Mouse (Mus musculus) large intestine, adult 2 months (tissue): ENCODE measurements around the gene Wdfy3. TPM values are rescaled to one million over a fixed set of nuclear protein-coding genes. Genes with fewer than 3 reads are reported as not detected.
"Not testable (repeated sequence)": the region's sequence is repeated elsewhere in the genome, so short reads cannot be mapped to it uniquely, and the experiment has no call there.

ENCODE experiments used
- DNase-seq: peaks from one replicate; pipeline ENCODE4 v3.0.0-alpha.2; 2012; ENCODE audit warnings: low read depth, low spot score
- WGBS: fragments of 180-500 bp; shearing (Covaris S2); methylation state at CpG from one replicate; pipeline ENCODE4 v1.1.7; 2018; 5-methylcytosine and 5-hydroxymethylcytosine counted together
- polyA plus RNA-seq: library from polyadenylated mRNA; depleted of rRNA; stranded (reverse); fragments of >200 nt; gene quantifications from 2 replicates; pipeline ENCODE4 v1.2.3, GENCODE M21; 2012

The Wdfy3 gene
- polyA plus RNA-seq, 1 experiment: 6.6 TPM

DNA sequence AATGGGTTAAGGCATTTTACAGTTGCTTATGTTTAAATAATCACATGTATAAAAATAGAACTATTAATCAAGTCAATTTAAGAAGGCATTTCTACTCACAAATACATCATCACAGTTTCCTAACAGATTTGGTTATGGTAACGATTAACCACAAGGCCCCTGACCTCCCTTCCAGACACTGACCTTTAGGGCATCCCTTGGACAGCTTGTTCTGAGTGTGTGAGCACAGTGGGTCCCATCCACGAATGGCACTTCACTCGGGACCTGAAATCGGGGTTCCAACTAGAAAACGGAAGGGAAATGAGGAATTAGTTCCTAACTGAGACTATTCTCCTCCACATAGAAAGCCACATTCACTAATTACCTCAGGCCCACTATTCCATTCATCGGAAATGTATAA, 60.1 kb downstream of the Wdfy3 start:
- 86% methylated on average over 6 of the region's 6 CpGs for WGBS
- no peak for DNase-seq

DNA sequence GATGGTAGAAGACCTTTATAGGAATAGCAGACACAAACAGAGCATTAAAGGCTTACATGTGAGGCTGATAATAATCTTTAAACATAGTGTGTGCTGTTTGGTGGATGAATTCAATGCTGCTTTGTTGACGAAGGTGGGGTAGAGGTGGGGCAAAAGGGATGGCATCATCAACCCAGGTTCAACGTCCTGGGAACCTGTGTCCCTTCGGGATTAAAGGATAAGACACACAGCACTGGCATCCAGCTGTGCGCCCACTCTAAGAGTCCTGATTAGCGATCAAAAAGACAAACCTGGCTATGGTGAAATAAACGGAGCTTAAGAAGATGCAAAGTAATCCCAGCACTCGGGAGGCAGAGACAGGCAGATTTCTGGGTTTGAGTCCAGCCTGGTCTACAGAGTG, 61.0 kb downstream of the Wdfy3 start:
- 82% methylated on average over 7 of the region's 7 CpGs for WGBS
- DNase-seq: no peak

DNA sequence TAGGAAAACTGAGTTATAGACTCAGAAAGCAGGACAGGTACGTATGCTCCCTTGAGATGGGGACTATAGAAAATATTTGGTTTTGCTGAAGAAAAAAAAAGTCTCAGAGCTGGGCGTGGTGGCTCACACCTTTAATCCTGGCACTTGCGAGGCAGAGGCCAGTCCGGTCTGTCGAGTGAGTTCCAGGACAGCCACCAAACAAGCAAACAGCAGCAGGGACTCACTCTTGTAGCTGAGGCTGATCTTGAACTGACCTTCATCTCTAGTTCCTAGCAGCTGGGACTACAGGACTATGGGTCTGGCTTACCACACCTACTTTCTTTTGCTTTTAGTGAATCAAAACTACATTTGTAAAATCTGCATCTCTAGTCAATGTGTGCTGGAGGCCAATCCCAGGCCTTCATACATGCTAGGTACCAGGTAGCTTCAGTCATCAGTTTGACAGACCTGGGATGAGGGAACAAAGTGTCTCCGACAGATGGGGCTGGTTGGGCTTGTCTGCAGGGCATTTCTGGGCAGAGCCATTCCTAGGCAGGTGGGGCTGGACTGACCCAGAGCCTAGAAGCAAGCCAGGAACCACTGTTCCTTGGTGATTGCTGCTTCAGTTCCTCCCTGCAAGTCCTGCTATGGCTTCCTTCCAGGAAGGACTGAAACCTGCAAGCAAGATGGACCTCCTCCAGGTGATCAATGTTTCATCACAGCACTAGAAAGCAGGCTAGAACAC, 63.3 kb downstream of the Wdfy3 start:
- no peak for DNase-seq
- WGBS: 43% methylated on average over 6 of the region's 6 CpGs

DNA sequence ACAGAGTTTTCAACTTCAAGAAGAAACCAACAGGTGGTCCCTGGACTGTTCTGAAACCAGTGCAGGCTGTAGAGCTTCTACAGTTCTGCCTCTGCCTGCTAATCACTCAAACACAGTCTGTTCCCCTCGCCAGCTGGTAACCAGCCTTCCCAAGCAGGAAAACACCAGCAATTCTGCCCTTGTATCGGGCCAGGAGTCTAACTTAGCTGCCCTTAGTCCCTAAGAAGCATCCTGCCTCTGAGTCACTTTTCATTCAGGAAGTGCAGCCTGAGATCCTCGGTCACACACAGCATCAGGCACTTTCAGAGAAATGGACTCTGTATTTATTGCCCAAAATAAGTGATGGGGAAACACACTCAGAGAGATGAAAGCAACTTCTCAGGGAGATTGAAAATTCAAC, 66.3 kb downstream of the Wdfy3 start:
- whole genome bisulfite sequencing: 57% methylated on average over 3 of the region's 3 CpGs
- DNase-seq: no peak

DNA sequence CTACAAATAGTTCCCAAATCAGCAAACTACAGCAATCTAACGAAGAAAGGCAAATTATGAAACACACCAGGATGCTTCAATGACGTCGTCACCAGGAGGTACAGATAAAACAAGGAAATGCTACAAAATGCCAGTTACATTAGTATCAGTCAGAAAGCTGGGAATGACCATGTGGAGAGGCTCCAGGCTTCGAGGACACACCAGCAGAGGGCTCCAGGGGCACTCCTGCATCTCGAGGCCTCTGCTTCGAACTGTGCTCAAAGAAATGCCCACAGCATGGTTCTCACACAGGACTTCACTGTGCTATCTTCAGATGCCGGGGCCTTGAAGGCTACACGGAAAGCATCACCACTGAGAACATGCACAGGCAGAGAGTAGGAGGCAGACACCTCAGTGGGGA, 68.7 kb downstream of the Wdfy3 start:
- no peak for DNase-seq
- 81% methylated on average over 8 of the region's 8 CpGs for WGBS

DNA sequence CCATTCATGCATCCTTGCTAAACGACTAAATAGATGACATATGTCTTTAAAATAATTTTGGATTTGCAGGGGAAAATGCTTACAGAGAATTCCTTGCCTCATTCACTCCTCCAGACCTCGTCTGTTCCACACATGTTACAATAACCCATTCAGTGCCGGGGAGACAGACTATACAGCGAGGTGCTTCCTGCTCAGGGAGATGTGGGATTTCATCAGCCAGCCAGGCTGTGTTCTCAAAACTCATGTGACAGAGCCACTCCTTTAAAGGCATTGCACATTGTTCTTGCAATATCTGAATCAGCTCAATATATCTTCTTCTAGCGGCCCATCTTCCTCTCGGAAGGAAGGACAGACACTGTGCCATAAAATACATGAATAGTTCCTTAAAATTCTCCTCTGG, 70.8 kb downstream of the Wdfy3 start:
- WGBS: 71% methylated on average over 6 of the region's 6 CpGs
- no peak for DNase-seq

DNA sequence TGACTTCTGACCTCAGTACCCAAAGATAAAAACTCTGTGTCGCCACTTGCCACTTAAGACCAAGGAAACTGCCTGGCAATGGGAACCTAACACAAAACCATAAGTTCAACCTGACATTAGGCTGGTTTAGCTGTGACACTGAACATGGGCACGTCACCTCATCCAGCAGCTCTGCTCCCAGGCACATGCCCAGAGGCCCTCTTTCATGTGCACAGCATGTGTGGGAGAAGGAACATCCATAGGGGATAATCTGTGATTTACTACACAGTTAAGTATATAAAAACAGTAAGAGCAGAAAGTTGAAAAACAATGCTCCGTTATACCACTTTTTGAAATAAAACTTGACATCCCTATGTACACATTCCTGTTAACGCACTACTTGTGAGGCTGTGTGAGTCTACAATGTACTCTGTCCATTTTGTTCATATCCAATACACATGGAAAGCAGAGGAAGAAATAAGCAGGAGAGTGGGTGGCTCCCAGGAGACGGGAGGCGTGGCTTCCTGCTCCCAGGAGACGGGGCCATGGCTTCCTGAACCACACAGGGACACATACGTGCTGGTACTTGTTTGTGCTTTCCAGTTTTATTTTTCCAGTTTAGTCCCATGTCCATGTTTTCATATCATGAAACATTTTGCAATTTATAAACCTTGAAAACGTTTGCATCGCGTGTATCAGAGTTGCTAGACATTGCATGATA, 73.5 kb downstream of the Wdfy3 start:
- DNase-seq: no peak
- 91% methylated on average over 11 of the region's 11 CpGs for WGBS

DNA sequence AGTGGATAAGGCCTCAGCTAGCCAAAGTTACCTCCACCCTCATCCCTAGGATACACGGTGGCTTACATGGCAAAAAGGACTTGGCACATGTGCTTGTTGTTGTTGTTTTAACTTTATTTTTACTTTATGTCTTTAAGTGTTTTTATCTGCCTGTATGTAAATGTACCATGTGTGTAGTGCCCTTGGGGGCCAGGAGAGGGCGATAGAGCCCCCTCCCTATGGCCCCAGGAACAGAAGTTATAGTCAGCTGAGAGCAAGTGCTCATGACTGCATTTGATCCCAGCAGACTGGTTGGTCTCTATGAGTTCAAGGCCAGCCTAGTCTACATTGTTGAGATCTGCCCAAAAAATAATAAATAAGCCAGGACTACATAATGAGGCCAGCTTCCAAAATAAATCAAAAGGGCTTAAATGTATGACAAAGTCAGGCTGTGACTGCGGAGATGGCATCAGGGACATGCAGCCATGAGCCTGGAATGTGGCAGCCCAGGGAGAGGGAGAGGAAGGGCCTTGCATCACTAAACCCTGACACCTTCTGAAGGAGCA, 74.2 kb downstream of the Wdfy3 start:
- no peak for DNase-seq
- 88% methylated on average over 3 of the region's 3 CpGs for WGBS

DNA sequence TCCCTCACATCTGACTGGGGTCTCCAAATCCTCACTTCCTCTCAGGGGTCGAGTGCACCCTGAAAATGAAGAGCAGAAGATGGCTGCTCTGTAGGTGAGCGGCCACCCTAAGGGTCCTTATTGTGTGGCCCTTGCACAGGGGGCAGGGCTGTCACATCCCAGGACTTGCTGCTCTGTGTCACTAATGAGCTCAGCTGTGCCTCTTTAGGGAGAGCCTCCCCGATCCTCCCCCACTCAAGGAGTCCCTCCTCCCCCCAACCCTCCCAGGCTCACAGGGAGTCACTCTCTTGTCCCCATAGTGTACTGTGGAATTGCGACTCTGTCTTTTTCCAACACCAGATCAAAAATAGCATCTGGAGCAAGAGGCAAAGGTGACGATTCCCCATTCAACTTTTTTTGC, 75.7 kb downstream of the Wdfy3 start:
- 83% methylated on average over 5 of the region's 5 CpGs for WGBS
- DNase-seq: no peak

DNA sequence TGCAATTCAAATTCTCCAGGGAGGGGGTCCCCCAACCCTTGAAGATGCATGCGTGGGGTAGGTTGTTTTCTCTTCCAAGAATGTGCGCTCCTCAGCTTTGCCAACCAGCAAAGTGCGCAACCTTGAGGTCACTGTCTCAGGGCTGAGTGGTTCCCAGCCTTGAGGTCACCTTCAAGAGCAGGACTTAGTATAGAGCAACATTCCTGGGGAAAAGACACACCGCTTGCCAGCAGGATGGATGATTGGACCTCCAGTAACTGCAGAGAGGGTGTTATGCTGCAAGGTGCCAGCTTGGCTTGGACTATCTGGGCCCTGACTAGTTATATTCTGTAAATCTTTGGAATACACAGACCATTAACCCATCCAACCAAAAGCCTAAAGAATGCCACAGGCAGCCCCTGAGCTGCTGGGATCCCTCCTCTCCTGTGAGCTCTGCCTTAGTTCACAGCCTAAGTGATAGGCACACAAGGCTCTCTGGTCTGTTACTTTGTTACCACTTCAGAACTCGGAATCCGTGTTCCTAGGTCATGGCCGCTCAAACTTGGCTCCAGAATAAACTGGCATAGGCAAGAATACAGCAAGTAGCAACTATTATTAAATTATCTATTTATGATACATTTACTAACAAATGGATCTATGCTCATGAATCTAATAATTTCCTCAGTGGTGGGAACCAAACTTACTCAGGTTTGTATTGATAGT, 76.6 kb downstream of the Wdfy3 start:
- WGBS: 94% methylated on average over 7 of the region's 7 CpGs
- no peak for DNase-seq

DNA sequence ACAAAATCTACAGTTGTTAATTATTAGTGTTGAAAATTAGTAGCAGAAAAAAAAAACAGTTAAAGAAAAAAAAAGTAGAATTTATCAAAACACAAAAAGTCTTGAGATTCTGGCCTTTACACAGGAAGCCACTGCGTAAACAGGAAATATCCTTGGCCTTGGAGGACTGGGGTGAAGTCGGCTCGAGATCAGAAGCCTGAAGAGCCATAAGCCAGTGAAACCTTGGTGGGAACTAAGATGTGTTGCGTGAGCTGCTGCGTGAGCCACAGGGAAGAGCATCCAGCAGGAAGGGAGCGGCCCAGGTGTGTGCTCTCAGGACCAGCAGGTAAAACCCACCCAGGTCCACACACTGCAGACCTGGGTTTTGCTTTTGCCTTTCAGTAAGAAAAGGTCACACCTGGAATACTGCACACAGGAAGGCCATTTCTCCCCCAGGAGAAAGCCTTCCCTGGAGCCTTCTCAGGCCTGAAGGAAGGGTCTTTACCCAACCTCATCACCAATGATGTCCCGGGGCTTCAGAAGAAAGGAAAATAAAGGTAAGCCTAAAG, 79.3 kb downstream of the Wdfy3 start:
- DNase-seq: no peak
- WGBS: 68% methylated on average over 7 of the region's 7 CpGs

DNA sequence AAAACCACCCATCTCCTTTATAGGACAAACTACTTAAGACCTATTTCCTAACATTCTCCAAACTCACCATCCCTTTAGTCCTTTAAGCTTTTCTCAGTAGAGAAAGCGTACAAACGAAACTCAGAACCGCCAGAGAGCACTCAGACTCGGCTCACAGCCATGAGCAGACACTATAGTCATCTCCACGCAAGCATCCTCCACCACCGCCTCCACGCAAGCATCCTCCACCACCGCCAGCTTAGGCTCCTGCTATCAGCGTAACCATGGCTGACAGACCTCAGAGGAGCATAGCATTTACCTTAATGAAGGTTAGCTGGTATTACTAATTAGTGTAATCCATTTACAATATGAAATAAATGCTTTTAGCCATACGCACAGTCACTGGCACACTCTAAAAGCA, 81.2 kb downstream of the Wdfy3 start:
- WGBS: 88% methylated on average over 10 of the region's 10 CpGs
- no peak for DNase-seq

DNA sequence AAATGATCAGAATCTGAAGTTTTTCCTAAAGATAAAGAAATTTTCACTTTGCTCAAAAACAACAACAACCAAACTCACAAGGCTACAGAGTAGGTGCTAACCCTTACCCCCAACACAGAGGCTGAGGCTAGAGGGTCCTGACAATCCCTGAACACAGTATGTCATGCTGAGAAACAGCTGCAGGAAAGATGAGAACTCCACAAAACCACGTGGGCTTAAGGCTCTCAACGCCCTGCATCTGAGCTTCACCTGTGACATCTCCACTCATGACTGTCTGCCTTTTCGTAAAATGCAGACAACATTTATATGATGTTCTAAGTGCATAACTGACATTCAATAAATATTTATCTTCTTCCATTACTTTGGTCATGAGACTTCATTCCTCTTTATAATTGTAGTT, 83.0 kb downstream of the Wdfy3 start:
- 67% methylated on average over 3 of the region's 3 CpGs for WGBS
- no peak for DNase-seq

DNA sequence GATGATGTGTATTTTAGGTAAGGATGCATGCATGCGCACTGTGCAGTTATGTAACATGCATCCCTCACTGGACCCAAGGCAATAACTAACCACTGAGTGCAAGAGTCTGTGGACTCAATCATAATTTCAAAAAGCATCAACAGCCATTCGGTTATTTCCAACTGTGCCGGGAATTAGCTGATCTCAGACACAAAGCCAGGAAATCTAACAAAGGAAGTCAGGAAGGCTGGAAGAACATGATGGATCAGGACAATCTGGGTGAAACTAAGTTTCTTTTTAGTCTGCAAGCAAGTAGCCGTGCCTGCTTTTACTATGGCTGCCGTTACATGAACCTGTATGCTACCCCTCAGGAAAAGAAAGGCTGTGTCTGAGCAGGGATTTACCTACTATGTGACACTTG, 87.5 kb downstream of the Wdfy3 start:
- DNase-seq: no peak
- 86% methylated on average over 5 of the region's 5 CpGs for WGBS

DNA sequence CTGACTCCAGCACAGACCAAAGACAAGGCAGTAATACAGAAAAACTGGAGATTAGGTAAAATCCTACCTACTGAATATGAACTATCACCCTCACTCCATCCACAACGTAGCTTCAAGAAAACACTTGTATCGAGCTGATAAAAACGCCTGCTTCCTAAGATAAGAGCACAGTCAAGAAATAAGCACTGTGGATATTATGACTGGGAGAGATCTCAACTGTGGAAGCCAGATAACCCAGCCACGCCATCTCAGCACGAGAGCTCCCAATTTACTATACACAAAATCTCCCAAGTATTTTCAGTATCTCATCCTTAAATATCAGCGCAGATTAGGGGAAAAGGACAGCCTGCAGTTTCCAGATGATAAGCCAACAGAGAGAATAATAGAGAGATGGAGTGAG, 90.1 kb downstream of the Wdfy3 start:
- 92% methylated on average over 6 of the region's 6 CpGs for WGBS
- DNase-seq: no peak

DNA sequence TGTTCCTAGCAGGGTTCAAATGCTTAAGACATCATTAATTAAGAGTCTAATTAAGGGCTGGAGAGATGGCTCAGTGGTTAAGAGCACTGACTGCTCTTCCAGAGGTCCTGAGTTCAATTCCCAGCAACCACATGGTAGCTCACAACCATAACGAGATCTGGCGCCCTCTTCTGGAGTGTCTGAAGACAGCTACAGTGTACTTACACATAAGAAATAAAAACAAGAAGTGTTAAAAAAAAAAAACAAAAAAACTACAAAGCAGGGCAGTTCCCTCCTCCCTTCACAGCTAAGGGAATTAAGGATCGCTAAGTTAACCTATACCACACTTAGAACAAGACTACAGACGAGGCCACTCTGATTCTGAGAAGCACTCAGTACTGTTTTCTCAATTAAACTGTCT, 97.1 kb downstream of the Wdfy3 start:
- WGBS: 72% methylated on average over 4 of the region's 4 CpGs
- not testable (repeated sequence) for DNase-seq

DNA sequence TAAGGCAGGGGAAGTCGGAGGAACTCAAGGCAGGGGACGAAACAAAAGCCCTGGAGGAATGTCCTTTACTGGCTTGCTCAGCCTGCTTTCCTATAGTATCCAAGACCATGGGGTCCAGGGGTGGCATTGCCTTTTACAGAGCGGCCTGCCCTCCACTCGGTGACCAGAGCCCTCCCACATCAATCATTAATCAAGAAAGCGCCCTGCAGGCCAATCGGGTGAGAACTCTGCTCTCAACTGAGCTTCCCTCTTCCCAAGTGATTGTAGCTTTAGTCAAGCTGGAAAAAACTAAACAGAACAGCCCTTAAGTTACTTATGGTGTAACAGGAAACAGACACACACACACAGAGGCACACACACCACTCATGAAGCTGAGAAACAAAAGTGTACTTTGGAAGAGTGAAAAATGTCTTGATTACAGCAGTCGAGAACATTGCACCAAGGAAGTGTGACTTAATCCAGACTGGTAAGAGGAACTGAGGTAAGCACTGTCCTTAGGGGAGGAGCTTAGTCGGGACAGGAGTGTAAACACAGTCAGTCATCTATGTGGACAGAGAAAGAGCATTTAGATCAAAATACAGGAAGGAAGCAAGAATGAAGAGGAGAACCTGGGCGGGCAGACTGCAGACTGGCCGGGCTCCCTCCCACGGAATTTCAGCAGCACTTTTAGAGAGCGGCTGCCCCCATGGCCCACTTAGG, 101.4 kb downstream of the Wdfy3 start:
- WGBS: 21% methylated on average over 12 of the region's 12 CpGs
- peak; percentile 29 for DNase-seq

DNA sequence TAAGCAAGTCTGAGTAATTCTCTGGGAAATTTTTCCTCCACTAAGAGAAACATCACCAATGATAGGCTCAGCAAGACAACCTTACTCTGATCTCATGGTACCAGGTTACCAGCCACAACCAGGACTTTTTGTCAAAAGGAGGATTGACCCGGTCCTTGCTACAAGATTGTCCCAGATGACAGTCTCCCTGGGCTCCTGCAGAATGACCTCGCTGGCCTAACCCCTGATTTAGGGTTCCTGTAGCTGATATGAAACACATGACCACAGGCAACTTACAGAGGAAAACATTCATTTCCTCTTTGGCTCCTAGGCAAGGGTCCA, 101.9 kb downstream of the Wdfy3 start:
- WGBS: 61% methylated on average over 2 of the region's 2 CpGs
- DNase-seq: no peak

DNA sequence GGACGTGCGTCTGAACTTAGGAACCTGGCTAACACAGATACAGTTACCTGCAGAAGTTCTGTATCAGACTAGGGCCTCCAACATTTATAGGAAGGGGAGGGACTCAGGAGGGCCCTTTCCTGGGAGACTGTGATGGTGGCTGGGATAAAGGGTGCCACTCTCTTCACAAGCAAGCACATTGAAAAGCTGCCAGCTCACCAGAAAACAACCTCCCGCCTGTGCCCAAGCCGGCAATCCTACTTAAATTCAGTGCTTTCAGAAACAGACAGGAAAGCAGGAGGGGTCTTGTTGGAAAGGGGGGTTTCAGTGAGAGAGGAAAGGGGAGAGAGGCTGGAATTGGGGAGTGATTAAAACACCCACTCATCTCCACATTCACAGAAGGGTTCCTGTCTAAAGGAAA, 106.9 kb downstream of the Wdfy3 start:
- 86% methylated on average over 4 of the region's 4 CpGs for WGBS
- DNase-seq: no peak

DNA sequence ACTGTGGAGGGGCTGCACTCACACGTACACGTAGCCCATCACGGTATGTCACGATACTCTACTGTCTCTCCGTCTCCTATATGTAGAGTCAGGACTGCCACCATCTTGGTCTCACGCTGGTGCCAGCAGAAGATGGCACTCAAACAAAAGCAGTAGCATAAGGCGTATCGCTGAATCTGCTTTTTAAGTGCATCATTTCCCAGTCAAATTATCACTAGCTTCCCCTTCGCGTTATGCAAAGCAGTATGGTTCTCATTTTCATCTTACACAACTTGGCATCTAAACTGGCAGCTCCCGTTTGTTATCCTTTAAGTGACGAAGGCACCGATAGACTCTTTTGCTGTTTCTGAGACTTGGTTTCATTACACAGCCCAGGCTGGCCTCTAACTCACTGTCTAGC, 110.4 kb downstream of the Wdfy3 start:
- WGBS: 95% methylated on average over 13 of the region's 13 CpGs
- no peak for DNase-seq
